Mouse (Mus musculus) R1 (cell line): ENCODE measurements at regions not wholly inside any gene's neighbourhood (a gene's known extent, or its start where the extent isn't known, plus 50 kb on each side); places are given as distances from the start of the nearest gene placed in this dataset.

Experiments used
- DNase-seq: peaks from one replicate; pipeline ENCODE4 v3.0.0-alpha.2; 2018; ENCODE audit warnings: low read depth, low spot score

DNA sequence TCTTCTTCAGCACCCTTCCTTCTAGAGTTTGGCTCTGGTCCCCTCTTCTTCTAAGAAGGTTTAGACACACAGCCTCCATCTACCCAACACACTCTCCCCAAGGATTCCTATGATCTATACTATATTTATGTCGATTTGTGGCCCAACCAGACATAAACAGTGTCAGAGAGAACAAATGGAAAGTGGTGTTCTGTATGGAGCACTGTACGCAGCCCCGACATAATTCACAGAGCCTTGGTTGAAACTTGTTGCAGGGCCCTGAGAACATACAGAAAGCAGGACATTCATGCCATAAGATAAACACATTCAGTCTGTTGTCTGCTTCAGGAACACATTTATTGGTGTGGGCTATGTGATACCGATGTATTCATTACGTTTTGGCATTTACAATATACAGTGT lies 463.7 kb upstream of the Pou3f3 start:
- DNase-seq, result no peak

GRCm38 (mm10) chr1:42232716-42233115 lies 462.9 kb upstream of the Pou3f3 start:
- DNase-seq, result no peak

DNA sequence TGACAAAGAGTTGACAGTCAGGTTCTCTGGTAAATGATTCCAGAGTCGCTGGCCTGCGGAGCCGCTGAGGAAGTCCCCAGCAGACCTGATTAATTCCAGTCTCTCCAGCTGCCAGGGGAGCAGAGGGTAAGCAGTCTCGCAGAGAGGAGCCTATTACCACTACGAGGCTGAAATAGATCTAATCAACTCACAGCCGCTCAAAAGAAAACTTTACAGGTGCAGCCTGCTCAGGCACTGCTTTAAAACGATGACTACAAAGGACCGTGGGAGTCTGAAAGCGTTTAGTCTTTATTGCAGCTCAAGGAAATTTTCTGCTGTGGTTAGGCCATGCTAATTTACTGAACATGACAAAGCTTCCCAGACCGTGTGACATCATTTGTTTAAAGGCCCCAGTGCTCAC lies 462.3 kb upstream of the Pou3f3 start:
- DNase-seq, result no peak

GRCm38 (mm10) chr1:42236466-42237010 lies 459.0 kb upstream of the Pou3f3 start:
- no peak for DNase-seq

GRCm38 (mm10) chr1:42238408-42238807 lies 457.2 kb upstream of the Pou3f3 start:
- DNase-seq, result peak; percentile 50

DNA sequence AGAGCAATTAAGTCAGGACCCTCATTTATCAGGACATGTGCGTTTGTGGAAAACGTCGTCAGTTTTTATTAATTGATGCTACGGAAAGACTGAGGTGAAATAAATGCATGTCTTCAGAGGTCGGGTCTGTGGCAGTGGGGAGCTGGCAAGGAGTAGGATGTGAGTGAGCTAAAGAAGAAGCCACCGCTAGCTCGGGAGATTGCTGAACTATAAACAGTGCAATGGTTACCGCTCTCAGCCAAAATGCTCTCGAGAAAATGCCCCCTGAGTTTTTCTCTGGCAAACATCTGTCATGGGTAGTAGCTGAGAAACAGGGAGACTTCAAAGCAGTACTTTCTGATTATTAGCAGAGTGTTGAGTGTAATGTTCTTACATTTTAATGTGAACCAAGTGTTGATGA lies 454.4 kb upstream of the Pou3f3 start:
- no peak for DNase-seq

GRCm38 (mm10) chr1:42241601-42242220 lies 453.9 kb upstream of the Pou3f3 start:
- no peak for DNase-seq

DNA sequence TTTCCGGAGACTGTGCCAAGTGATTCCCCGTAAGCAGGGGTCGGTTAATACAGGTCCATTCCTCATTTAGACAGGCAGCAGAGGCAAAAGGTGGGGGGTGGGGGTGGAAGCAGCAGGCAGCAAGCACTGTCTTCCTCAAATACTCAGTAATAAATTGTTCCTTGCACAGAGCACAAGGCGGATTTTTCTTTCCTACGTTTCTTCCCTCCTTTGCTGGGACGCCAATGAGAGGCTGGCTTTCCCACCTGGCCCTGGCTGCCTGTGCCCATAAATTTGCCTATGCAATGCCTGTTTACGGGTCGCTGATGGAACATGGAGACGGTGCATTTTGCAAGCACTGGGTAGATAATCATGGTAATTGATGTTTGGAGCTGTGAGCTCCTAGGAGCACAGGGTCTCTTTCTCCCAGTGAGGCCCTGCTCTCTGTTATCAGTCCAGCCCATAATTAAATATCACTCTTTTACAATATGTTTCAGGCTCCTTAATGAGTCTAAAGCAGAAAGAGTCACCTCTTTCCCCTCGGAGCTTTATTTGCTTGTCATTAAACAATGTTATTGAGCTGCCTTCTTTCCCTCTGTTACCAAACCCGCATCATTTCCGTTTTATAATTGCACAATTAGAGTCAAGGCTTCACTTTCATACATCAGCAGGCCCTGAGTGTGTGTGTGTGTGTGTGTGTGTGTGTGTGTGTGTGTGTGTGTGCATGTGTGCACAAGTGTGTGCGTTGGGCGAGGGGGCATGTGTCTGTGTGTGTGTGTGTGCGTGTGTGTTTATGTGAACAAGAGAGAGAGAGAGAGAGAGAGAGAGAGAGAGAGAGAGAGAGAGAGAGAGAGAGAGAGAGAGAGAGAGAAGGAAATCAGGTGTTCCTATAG lies 452.7 kb upstream of the Pou3f3 start:
- no peak for DNase-seq

GRCm38 (mm10) chr1:42243458-42243855 lies 452.1 kb upstream of the Pou3f3 start:
- DNase-seq, result peak; percentile 59

DNA sequence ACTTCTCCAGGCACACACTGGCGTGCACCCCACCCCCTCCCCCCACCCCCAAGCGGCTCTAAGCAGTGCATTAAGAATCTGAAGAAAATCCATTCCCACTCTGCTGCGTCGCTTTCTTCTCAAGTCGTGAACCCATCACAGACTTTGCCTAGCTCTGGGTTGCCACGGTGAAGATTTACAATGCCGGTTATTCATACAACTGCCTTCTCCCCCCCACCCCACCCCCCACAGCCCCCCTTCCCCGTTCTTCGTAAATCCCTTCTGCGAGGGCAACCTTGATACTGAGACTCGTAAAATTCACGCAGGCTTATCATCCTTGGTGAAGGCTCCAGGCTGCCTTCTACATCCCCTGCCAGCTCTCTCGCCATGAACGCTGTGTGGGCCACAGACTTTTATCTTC lies 451.7 kb upstream of the Pou3f3 start:
- peak; percentile 15 for DNase-seq

DNA sequence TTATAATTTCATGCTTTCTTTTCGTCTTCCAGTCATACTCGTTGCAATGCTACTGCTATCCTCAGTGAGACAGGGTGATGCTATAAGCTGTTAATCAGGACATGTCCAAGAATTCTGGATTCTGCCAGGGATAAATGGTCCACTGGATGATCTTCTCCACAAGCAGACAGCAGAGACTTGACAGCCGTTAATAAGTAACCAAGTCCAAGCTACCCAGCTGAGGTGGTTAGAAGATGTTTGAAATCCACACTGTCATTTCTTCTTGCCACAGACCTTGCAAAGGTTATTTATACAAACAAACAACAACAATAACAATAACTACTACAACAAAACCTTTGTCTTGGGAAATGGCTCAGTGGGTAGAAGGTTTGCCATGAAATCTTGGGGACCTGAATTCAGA lies 443.2 kb upstream of the Pou3f3 start:
- DNase-seq, result no peak

- no peak for DNase-seq
These were observed 441.8 kb upstream of the Pou3f3 start for GRCm38 (mm10) chr1:42253786-42254185.

GRCm38 (mm10) chr1:42256911-42257595 lies 438.5 kb upstream of the Pou3f3 start:
- no peak for DNase-seq

- DNase-seq, result no peak
These were observed 437.6 kb upstream of the Pou3f3 start for GRCm38 (mm10) chr1:42257801-42258593.

- DNase-seq, result no peak
These were observed 437.0 kb upstream of the Pou3f3 start for GRCm38 (mm10) chr1:42258594-42258910.

DNA sequence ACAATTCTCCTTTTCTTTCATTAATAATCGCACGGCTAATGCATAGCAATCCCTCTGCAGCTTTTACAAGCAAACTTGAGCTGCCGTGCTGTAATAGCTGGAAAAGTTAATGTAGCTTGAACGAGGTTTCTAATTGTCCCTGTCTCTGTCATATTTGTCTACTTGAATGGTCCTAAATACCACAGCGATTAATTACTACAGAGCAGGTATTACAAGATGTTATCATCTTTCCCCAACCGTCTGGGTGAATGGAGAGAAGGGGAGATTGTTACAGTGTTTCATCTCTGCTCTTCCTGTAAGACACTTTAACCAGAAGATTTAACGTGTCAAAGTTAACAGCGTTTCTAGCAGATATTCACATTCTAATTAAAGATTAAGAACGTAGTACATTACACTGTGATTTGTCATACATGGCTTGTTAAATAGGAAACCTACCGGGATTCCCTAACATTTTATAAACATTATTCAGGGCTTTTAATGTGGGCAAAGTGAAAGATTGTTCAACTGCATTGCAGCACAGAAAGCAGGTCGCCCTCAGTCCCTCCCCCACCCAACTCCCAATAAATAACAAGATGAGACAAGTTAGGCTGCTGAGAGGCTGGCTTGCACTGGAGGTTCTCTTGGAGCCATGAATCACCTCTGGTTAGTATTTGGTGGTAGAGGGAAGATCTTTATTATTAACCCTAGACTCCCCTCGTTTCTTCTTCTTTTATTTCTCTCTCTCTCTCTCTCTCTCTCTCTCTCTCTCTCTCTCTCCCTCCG lies 436.2 kb upstream of the Pou3f3 start:
- no peak for DNase-seq

DNA sequence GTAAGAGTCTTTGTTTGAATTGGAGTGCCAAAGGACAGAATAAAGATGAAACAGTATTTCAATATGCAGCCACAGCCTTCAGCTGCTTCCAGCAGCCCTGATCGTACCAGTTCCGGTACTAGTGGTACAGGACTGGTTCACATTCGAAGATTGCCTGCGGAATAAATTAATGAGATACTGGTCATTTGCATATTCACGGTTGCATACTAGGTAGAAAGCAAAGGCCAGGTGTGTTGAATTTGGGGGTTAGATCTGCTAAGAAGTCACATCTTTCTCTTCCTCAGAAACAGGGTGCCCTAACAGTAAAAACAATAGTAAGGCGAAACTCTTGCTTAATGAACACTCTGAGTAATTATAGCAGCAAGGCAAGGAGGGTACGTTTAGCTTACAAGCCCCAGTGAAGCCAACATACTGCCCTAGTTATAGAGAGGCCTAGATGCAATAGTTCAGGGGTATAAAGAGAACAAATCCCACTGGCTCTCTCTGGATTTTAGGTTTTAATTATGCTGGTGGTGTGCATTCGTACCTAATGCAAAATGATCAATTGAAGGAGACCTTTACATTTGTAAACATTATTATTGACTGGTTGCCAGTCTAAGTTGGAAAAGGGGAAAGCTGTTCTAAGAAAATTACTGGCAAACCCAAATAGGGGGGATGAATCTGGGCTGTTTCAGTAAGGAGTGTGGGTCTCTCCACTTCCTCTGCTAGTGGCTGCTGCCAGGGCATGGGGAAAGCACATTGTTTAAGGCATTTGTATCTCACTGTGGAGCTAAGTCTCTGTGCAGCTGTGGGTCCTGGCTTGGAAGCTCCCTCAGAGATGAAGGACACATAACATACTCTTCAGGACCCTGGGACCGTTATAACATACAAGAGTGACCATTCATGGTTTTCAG lies 435.3 kb upstream of the Pou3f3 start:
- no peak for DNase-seq

GRCm38 (mm10) chr1:42261031-42261430 lies 434.5 kb upstream of the Pou3f3 start:
- no peak for DNase-seq

- peak; percentile 26 for DNase-seq
These were observed 433.8 kb upstream of the Pou3f3 start for GRCm38 (mm10) chr1:42261800-42262199.

DNA sequence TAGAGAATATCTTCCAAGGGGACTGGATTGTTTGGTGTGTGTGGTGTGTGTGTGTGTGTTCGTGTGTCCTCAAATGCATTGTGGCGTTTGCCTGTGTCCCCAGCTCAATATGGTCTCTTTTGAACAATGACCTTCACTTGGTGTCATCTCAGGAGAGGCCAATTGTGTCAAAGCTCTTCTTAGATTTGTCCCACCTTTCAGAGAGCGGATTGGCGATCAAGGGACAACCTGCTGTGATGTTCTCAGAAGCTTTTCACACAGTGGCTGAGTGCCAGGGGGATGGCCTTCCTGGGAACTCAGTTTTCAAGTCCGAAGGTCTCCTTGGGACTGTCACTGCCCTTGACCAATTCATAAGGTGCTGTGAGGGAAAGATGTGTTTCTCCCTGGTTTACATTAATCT lies 433.0 kb upstream of the Pou3f3 start:
- no peak for DNase-seq
